Mouse (Mus musculus): ENCODE results near the gene Ptprn. TPM values are rescaled to one million over a fixed set of nuclear protein-coding genes. Genes with fewer than 3 reads are reported as not detected.
"Not testable (repeated sequence)": the region's sequence is repeated elsewhere in the genome, so short reads cannot be mapped to it uniquely, and the experiment has no call there.

Ptprn gene
- polyA plus RNA-seq, 1 experiment from 2014 or later, result 33.5 TPM

- no peak overlapping the region for H3K9ac ChIP-seq
- H3K27ac ChIP-seq (replicated peaks), result no peak overlapping the region
- H3K4me3 ChIP-seq, result no peak overlapping the region
- H3K27me3 ChIP-seq, result no peaks in the 10 kb centered on the region
- 66% methylated on average over 3 of the region's 3 CpGs for WGBS
- H3K36me3 ChIP-seq, result no peaks in the 10 kb centered on the region
- H3K9me3 ChIP-seq, result no peaks in the 10 kb centered on the region
- no peak for ATAC-seq (ENCODE audit: low FRiP score, low read depth)
- no peak overlapping the region for H3K4me2 ChIP-seq
- H3K4me1 ChIP-seq (replicated peaks), result peaks cover 14% of the 10 kb centered on the region
Measured at GRCm38 (mm10) chr1:75250498-75250897, 13.8 kb downstream of the Ptprn start.

GRCm38 (mm10) chr1:75248041-75248772 is 16.1 kb downstream of the Ptprn start:
- 59% methylated on average over 9 of the region's 9 CpGs for WGBS

GRCm38 (mm10) chr1:75247071-75247930 is 17.0 kb downstream of the Ptprn start:
- Histone ChIP-seq H3K4me2 (no peak overlapping the region), H3K9ac (no peak overlapping the region), H3K9me3 (no peaks in the 10 kb centered on the region), H3K27me3 (no peaks in the 10 kb centered on the region), H3K27ac (replicated peaks) (no peak overlapping the region), H3K4me3 (no peak overlapping the region), H3K36me3 (peaks cover 11% of the 10 kb centered on the region; the same call in 1 of the 2 replicates), H3K4me1 (replicated peaks) (peaks cover 8% of the 10 kb centered on the region)
- WGBS, result 82% methylated on average over 16 of the region's 16 CpGs
- ATAC-seq (ENCODE audit: low FRiP score, low read depth), result no peak

More at GRCm38 (mm10) chr1:75248041-75248772, 16.1 kb downstream of the Ptprn start:
- Histone ChIP-seq H3K27me3 (no peaks in the 10 kb centered on the region), H3K9me3 (no peaks in the 10 kb centered on the region), H3K4me2 (no peak overlapping the region), H3K4me1 (replicated peaks) (peaks cover 8% of the 10 kb centered on the region), H3K4me3 (no peak overlapping the region), H3K36me3 (0 out of 2 replicates have a peak, but pooled peaks cover 7% of the 10 kb centered on the region), H3K9ac (no peak overlapping the region), H3K27ac (replicated peaks) (no peak overlapping the region)
- ATAC-seq (ENCODE audit: low FRiP score, low read depth), result no peak

DNA sequence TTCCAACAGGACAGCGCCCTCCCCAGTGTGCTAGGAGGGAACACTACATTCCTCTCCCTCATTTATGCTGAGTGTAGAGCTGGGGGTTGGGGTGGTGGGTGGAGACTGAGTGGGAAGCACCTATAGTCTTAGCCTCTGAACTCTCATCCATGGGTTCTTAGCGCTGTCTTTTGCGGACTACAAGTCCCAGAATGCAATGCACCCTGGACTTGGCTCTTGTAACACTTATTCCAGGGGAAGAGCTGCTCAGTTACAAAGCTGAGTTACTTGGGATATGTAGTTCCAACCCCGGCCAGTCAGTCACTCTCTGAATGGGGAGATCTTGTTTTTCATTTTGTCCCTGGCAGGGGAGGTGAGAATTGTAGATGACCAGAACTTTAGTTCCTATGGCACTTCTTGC is 19.5 kb downstream of the Ptprn start:
- no peaks in the 10 kb centered on the region; the same call in 1 of the 2 replicates for H3K4me1 ChIP-seq (replicated peaks)
- ATAC-seq (ENCODE audit: low FRiP score, low read depth), result peak; percentile 74
- 24% methylated on average over 4 of the region's 4 CpGs for WGBS
- H3K27me3 ChIP-seq, result no peaks in the 10 kb centered on the region
- H3K36me3 ChIP-seq, result peaks cover 17% of the 10 kb centered on the region
- no peak overlapping the region for H3K27ac ChIP-seq (replicated peaks)
- no peak overlapping the region for H3K4me3 ChIP-seq
- no peaks in the 10 kb centered on the region for H3K9me3 ChIP-seq
- no peak overlapping the region for H3K4me2 ChIP-seq
- no peak overlapping the region for H3K9ac ChIP-seq

- 0 out of 2 replicates have a peak, but pooled peaks have one; percentile 31 for ATAC-seq (ENCODE audit: low FRiP score, low read depth)
- Histone ChIP-seq H3K36me3 (peaks cover 21% of the 10 kb centered on the region), H3K4me3 (no peak overlapping the region), H3K4me1 (replicated peaks) (no peaks in the 10 kb centered on the region; the same call in 1 of the 2 replicates), H3K27me3 (no peaks in the 10 kb centered on the region), H3K9ac (no peak overlapping the region), H3K9me3 (no peaks in the 10 kb centered on the region), H3K27ac (replicated peaks) (no peak overlapping the region), H3K4me2 (no peak overlapping the region)
- WGBS, result 88% methylated on average over 12 of the region's 12 CpGs
Measured at GRCm38 (mm10) chr1:75244175-75244826, 20.0 kb downstream of the Ptprn start.

DNA sequence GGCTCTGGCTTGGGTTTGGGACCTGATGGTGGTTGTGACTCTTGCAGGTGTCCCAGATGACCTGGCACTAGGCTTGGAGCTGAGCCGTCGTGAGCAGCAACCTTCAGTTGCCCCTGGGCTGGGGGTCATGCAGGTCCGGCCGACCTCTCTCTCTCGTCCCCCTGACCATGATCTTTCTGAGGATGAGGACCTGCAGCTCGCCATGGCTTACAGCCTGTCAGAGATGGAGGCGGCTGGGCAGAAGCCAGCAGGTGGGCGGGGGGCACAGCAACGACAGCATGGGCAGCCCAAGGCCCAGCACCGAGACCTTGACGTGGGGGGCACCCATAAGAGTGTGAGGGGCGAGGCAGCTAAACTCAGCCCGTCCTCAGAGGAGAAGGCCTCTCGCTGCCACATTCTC is 20.9 kb downstream of the Ptprn start:
- 90% methylated on average over 14 of the region's 14 CpGs for WGBS
- Histone ChIP-seq H3K9me3 (no peaks in the 10 kb centered on the region), H3K27me3 (no peaks in the 10 kb centered on the region), H3K36me3 (peaks cover 21% of the 10 kb centered on the region), H3K9ac (no peak overlapping the region), H3K4me2 (no peak overlapping the region), H3K4me1 (replicated peaks) (no peaks in the 10 kb centered on the region; the same call in 1 of the 2 replicates), H3K4me3 (no peak overlapping the region), H3K27ac (replicated peaks) (no peak overlapping the region)
- ATAC-seq (ENCODE audit: low FRiP score, low read depth), result no peak

DNA sequence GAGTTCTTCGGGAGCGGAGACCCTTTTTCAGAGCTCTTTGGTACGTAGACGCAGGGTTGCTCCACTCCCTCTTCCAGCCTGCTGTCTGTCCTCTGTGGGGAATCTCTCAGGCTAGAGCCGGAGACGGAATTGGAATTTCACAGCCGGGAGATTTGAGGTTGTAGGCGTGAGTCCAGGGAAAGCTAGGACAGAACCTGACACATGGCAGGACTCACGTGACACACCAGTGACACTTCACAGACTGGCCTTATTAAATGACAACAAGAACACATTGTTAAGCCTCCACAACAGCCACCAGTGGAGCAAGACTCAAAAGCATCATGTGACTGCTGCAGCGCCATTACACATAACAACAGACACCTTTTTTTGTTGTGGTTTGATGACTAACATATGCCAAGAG is 24.7 kb downstream of the Ptprn start:
- peaks cover 18% of the 10 kb centered on the region for H3K4me1 ChIP-seq (replicated peaks)
- peaks cover 21% of the 10 kb centered on the region for H3K36me3 ChIP-seq
- no peak overlapping the region for H3K4me3 ChIP-seq
- H3K4me2 ChIP-seq, result no peak overlapping the region
- H3K9me3 ChIP-seq, result no peaks in the 10 kb centered on the region
- no peak for ATAC-seq (ENCODE audit: low FRiP score, low read depth)
- no peak overlapping the region for H3K9ac ChIP-seq
- H3K27ac ChIP-seq (replicated peaks), result no peak overlapping the region
- H3K27me3 ChIP-seq, result no peaks in the 10 kb centered on the region
- 81% methylated on average over 10 of the region's 10 CpGs for WGBS

GRCm38 (mm10) chr1:75236117-75237050 is 27.9 kb downstream of the Ptprn start, which contains the start of gene Dnajb2:
Dnajb2 (plus strand) TSS chr1:75236406.
- Histone ChIP-seq H3K9me3 (no peaks in the 10 kb centered on the region), H3K9ac (peak within 1 kb of the TSS; percentile 88), H3K4me2 (peak within 1 kb of the TSS; percentile 92), H3K4me3 (peak within 1 kb of the TSS; percentile 81), H3K36me3 (peaks cover 10% of the 10 kb centered on the region; the same call in 1 of the 2 replicates), H3K27me3 (no peaks in the 10 kb centered on the region), H3K4me1 (replicated peaks) (peaks cover 20% of the 10 kb centered on the region), H3K27ac (replicated peaks) (peak within 1 kb of the TSS; percentile 91)
- under 1% methylated on average over 62 of the region's 64 CpGs for WGBS
- peak; percentile 90 for ATAC-seq (ENCODE audit: low FRiP score, low read depth)

- Histone ChIP-seq H3K4me1 (replicated peaks) (peaks cover 20% of the 10 kb centered on the region), H3K36me3 (peaks cover 2% of the 10 kb centered on the region; the same call in 1 of the 2 replicates), H3K9me3 (no peaks in the 10 kb centered on the region), H3K27ac (replicated peaks) (no peak overlapping the region), H3K9ac (no peak overlapping the region), H3K27me3 (no peaks in the 10 kb centered on the region), H3K4me2 (peak overlapping the region; percentile 8; the same call in 1 of the 2 replicates), H3K4me3 (no peak overlapping the region)
- peak; percentile 51; the same call in 1 of the 2 replicates for ATAC-seq (ENCODE audit: low FRiP score, low read depth)
- 2% methylated on average over 8 of the region's 8 CpGs for WGBS
Measured at GRCm38 (mm10) chr1:75234606-75235005, 29.7 kb downstream of the Ptprn start.

DNA sequence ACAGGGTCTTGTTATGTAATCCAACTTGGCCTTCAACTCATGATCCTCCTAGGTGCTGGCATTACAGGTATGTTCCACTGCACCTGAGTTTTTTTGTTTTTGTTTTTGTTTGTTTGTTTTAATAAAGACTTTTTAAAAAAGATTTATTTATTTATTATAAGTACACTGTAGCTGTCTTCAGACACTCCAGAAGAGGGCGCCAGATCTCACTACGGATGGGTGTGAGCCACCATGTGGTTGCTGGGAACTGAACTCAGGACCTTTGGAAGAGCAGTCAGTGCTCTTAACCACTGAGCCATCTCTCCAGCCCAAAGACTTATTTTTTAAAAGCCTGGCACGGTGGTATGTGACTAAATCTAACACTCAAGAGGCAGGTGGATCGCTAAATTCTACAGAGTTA is 31.8 kb downstream of the Ptprn start:
- 70% methylated on average over 4 of the region's 4 CpGs for WGBS
- not testable (repeated sequence) for H3K9me3 ChIP-seq; H3K27ac ChIP-seq (replicated peaks); ATAC-seq (ENCODE audit: low FRiP score, low read depth); H3K36me3 ChIP-seq; H3K4me3 ChIP-seq; H3K4me2 ChIP-seq; H3K27me3 ChIP-seq; H3K9ac ChIP-seq
- peaks cover 19% of the 10 kb centered on the region for H3K4me1 ChIP-seq (replicated peaks)

GRCm38 (mm10) chr1:75231664-75232152 is 32.6 kb downstream of the Ptprn start, which contains the start of gene A630095N17Rik:
A630095N17Rik (minus strand) TSS chr1:75232102.
- Histone ChIP-seq H3K27me3 (0 out of 2 replicates have a peak, but pooled peaks cover 3% of the 10 kb centered on the region), H3K4me2 (no peak within 1 kb of the TSS), H3K9ac (no peak within 1 kb of the TSS), H3K9me3 (no peaks in the 10 kb centered on the region), H3K27ac (replicated peaks) (no peak within 1 kb of the TSS), H3K36me3 (no peaks in the 10 kb centered on the region), H3K4me1 (replicated peaks) (peaks cover 11% of the 10 kb centered on the region; the same call in 1 of the 2 replicates), H3K4me3 (no peak within 1 kb of the TSS)
- WGBS, result 83% methylated on average over 5 of the region's 5 CpGs
- no peak for ATAC-seq (ENCODE audit: low FRiP score, low read depth)

Measured in hindbrain, embryonic 15.5 days (tissue).